Mouse (Mus musculus) hindbrain, postnatal 0 days (tissue): ENCODE data around the gene Dhx57. TPM values are rescaled to one million over a fixed set of nuclear protein-coding genes. Genes with fewer than 3 reads are reported as not detected.

ENCODE experiments used
- ATAC-seq: fragments of 200-750 bp; cut with Nextera tagmentation; 2 replicates; pipeline ENCODE4 v1.8.0; 2017; ENCODE audit warnings: mild to moderate bottlenecking, moderate TSS enrichment, moderate library complexity
- DNase-seq: peaks from one replicate; pipeline ENCODE4 v3.0.0-alpha.2; 2015; ENCODE audit warnings: low spot score
- H3K27ac ChIP-seq: fragments of 300-500 bp; sonication (generic); 2 replicates; pipeline ENCODE4 v1.5.1; 2014; ENCODE audit warnings: mild to moderate bottlenecking
- H3K27me3 ChIP-seq: fragments of 300-500 bp; sonication (generic); 2 replicates; pipeline ENCODE4 v1.6.1; 2014; ENCODE audit warnings: low read length, mixed read lengths; ENCODE audit not compliant: insufficient read depth
- H3K36me3 ChIP-seq: fragments of 300-500 bp; sonication (generic); 2 replicates; pipeline ENCODE4 v1.6.1; 2014; ENCODE audit warnings: low read length, mixed read lengths; ENCODE audit not compliant: insufficient read depth
- H3K4me1 ChIP-seq: fragments of 300-500 bp; sonication (generic); 2 replicates; pipeline ENCODE4 v1.6.1; 2014; ENCODE audit warnings: antibody characterized with exemption, low read length, mixed read lengths; ENCODE audit not compliant: insufficient read depth
- H3K4me2 ChIP-seq: fragments of 300-500 bp; sonication (generic); 2 replicates; pipeline ENCODE4 v1.6.1; 2014; ENCODE audit warnings: low read depth, mild to moderate bottlenecking, low read length, moderate library complexity, mixed read lengths
- H3K4me3 ChIP-seq: fragments of 300-500 bp; sonication (generic); 2 replicates; pipeline ENCODE4 v1.5.1; 2014; ENCODE audit warnings: low read length
- H3K9ac ChIP-seq: fragments of 300-500 bp; sonication (generic); replicated peaks from 2 replicates; pipeline ENCODE4 v1.6.1; 2014; ENCODE audit warnings: mild to moderate bottlenecking, low read length, moderate library complexity, mixed read lengths
- H3K9me3 ChIP-seq: fragments of 300-500 bp; sonication (generic); 2 replicates; pipeline ENCODE4 v1.6.1; 2016; ENCODE audit warnings: low read length, mixed read lengths
- CTCF ChIP-seq: IDR thresholded peaks from 2 replicates; pipeline ENCODE4 v1.5.1; 2016; ENCODE audit warnings: antibody characterized with exemption, control low read depth, low read depth
- WGBS: fragments of 180-500 bp; shearing (Covaris S2); extraction: QIAGEN DNeasy Blood & Tissue Kit; methylation state at CpG from one replicate; pipeline ENCODE4 v1.1.7; 2014; 5-methylcytosine and 5-hydroxymethylcytosine counted together
- polyA plus RNA-seq: library from polyadenylated mRNA; unstranded; fragments of >200 nt; fragmentation: Nextera tagmentation; extraction: Ambion mirVana; gene quantifications from 2 replicates; pipeline ENCODE4 v1.2.1, GENCODE M21; 2015
- total RNA-seq: library from RNA; depleted of rRNA; stranded (reverse); fragments of >200 nt; gene quantifications from 2 replicates; pipeline ENCODE4 v1.2.3, GENCODE M21; 2014; rRNA removed

Gene Dhx57
- total and polyA plus RNA-seq, 2 experiments from 2014 or later, result 31.5 to 51.2 TPM

GRCm38 (mm10) chr17:80206301-80206670 is 84.0 kb downstream of the Dhx57 start:
- ATAC-seq (peak; percentile 57), DNase-seq (no peak)
- TF ChIP-seq CTCF, result no peak
- H3K27ac ChIP-seq, result peak overlapping the region; percentile 100
- H3K27me3 ChIP-seq, result no peaks in the 10 kb centered on the region
- H3K36me3 ChIP-seq, result peaks cover 20% of the 10 kb centered on the region
- H3K4me1 ChIP-seq, result 0 out of 2 replicates have a peak, but pooled peaks cover 3% of the 10 kb centered on the region
- WGBS, result under 1% methylated on average over 36 of the region's 36 CpGs
- H3K9me3 ChIP-seq, result no peaks in the 10 kb centered on the region
- H3K4me3 ChIP-seq, result peak overlapping the region; percentile 99
- H3K9ac ChIP-seq, result peak overlapping the region; percentile 99
- H3K4me2 ChIP-seq, result peak overlapping the region; percentile 73

GRCm38 (mm10) chr17:80205657-80206056 is 84.6 kb downstream of the Dhx57 start:
- no peak for ATAC-seq
- Histone ChIP-seq H3K4me3 (peak overlapping the region; percentile 99), H3K9me3 (no peaks in the 10 kb centered on the region), H3K27me3 (no peaks in the 10 kb centered on the region), H3K4me1 (0 out of 2 replicates have a peak, but pooled peaks cover 3% of the 10 kb centered on the region), H3K4me2 (peak overlapping the region; percentile 73), H3K36me3 (peaks cover 20% of the 10 kb centered on the region), H3K9ac (peak overlapping the region; percentile 99), H3K27ac (peak overlapping the region; percentile 100; the same call in 1 of the 2 replicates)
- WGBS, result 27% methylated on average over 5 of the region's 5 CpGs
- TF ChIP-seq CTCF, result no peak
- DNase-seq, result no peak

- Histone ChIP-seq H3K4me2 (no peak overlapping the region), H3K4me1 (no peaks in the 10 kb centered on the region), H3K36me3 (peaks cover 30% of the 10 kb centered on the region), H3K27ac (no peak overlapping the region), H3K9ac (no peak overlapping the region), H3K27me3 (no peaks in the 10 kb centered on the region), H3K9me3 (no peaks in the 10 kb centered on the region), H3K4me3 (no peak overlapping the region)
- no peak for TF ChIP-seq CTCF
- ATAC-seq (0 out of 2 replicates have a peak, but pooled peaks have one; percentile 35), DNase-seq (no peak)
- WGBS, result 95% methylated on average over 3 of the region's 3 CpGs
Observed at GRCm38 (mm10) chr17:80199160-80199778, 91.0 kb downstream of the Dhx57 start.

- Histone ChIP-seq H3K36me3 (peaks cover 14% of the 10 kb centered on the region; the same call in 1 of the 2 replicates), H3K4me3 (no peak overlapping the region), H3K27ac (no peak overlapping the region), H3K4me1 (no peaks in the 10 kb centered on the region), H3K9me3 (no peaks in the 10 kb centered on the region), H3K9ac (no peak overlapping the region), H3K4me2 (no peak overlapping the region), H3K27me3 (no peaks in the 10 kb centered on the region)
- DNase-seq (peak; percentile 79), ATAC-seq (no peak)
- 64% methylated on average over 5 of the region's 5 CpGs for WGBS
- TF ChIP-seq CTCF, result peak; percentile 63
Observed at GRCm38 (mm10) chr17:80193075-80193474, 97.2 kb downstream of the Dhx57 start.

Other genes starting within 250 kb of the Dhx57 start
- 41.8 and 52.7 TPM in 2 replicates for gene Hnrnpll, start 228.1 kb downstream of the Dhx57 start, total RNA-seq
- gene Hnrnpll, start 228.1 kb downstream of the Dhx57 start, polyA plus RNA-seq, result 40.0 and 40.2 TPM in 2 replicates
- gene Galm, start 163.0 kb downstream of the Dhx57 start, total RNA-seq, result 1.9 and 2.6 TPM in 2 replicates
- 2.4 and 2.8 TPM in 2 replicates for gene Galm, start 163.0 kb downstream of the Dhx57 start, polyA plus RNA-seq
- gene Srsf7, start 83.2 kb downstream of the Dhx57 start, total RNA-seq, result 111 and 129 TPM in 2 replicates
- 227 and 240 TPM in 2 replicates for gene Srsf7, start 83.2 kb downstream of the Dhx57 start, polyA plus RNA-seq
- gene Ttc39d, start 83.0 kb downstream of the Dhx57 start, total RNA-seq, result not detected in 2 replicates
- 0.09 TPM in 1 of 2 replicates, not detected in the other for gene Ttc39d, start 83.0 kb downstream of the Dhx57 start, polyA plus RNA-seq
- 2.1 and 3.3 TPM in 2 replicates for gene Gemin6, start 66.0 kb downstream of the Dhx57 start, total RNA-seq
- gene Gemin6, start 66.0 kb downstream of the Dhx57 start, polyA plus RNA-seq, result 17.9 and 19.1 TPM in 2 replicates
- 13.4 and 17.1 TPM in 2 replicates for gene Morn2, start 273 bp downstream of the Dhx57 start, total RNA-seq
- 54.5 and 56.3 TPM in 2 replicates for gene Morn2, start 273 bp downstream of the Dhx57 start, polyA plus RNA-seq
- 28.4 and 38.2 TPM in 2 replicates for gene Arhgef33, start 16.9 kb upstream of the Dhx57 start, total RNA-seq
- 9.0 and 11.1 TPM in 2 replicates for gene Arhgef33, start 16.9 kb upstream of the Dhx57 start, polyA plus RNA-seq
- not detected in 2 replicates for gene Gm10190, start 83.1 kb upstream of the Dhx57 start, total RNA-seq
- gene Gm10190, start 83.1 kb upstream of the Dhx57 start, polyA plus RNA-seq, result 3.4 and 4.7 TPM in 2 replicates
- gene Sos1, start 190.0 kb upstream of the Dhx57 start, total RNA-seq, result 21.2 and 21.5 TPM in 2 replicates
- gene Sos1, start 190.0 kb upstream of the Dhx57 start, polyA plus RNA-seq, result 6.5 and 6.8 TPM in 2 replicates